Mouse (Mus musculus) heart, postnatal 0 days (tissue): ENCODE data around the gene Mettl25.

Source experiments
- CTCF ChIP-seq: IDR thresholded peaks from 2 replicates; pipeline ENCODE4 v1.5.1; 2016; ENCODE audit warnings: antibody characterized with exemption, control low read depth, low read depth
- EP300 ChIP-seq: IDR thresholded peaks from 2 replicates; pipeline ENCODE4 v1.6.1; 2016; ENCODE audit warnings: antibody characterized with exemption, low read depth

DNA sequence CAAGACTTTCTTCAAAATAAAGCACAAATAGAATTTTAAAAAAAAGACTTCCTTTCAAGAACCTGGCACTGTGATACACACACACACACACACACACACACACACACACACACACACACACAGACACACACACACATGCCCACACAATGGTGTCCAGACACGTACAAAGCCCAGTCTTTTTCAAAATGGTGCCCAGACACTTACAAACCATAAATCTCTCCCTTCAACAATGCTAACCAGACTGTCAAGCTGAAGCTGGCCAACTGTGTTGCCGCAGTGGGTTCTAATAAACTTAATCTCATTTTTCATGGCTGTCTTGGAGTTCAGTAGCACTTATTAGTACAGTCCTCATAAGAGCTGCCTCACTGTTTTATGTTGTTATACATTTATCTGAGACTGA lies 80.7 kb downstream of the Mettl25 start:
- TF ChIP-seq CTCF (no peak), EP300 (no peak)
